Mouse (Mus musculus) kidney, adult 2 months (tissue): ENCODE data around the gene Adamts2. TPM values are rescaled to one million over a fixed set of nuclear protein-coding genes. Genes with fewer than 3 reads are reported as not detected.

Source experiments
- DNase-seq: peaks from one replicate; pipeline ENCODE4 v3.0.0; 2021
- H3K27ac ChIP-seq: fragments of 200-500 bp; 2 replicates; pipeline ENCODE4 v1.5.1; 2012; ENCODE audit warnings: low read depth, low read length, control low read depth, inconsistent platforms; ENCODE audit not compliant: insufficient read depth
- H3K27me3 ChIP-seq: fragments of 200-500 bp; replicated peaks from 2 replicates; pipeline ENCODE4 v1.6.1; 2012; ENCODE audit warnings: mild to moderate bottlenecking, moderate library complexity, low read length, inconsistent platforms; ENCODE audit not compliant: control insufficient read depth, insufficient read depth
- H3K36me3 ChIP-seq: fragments of 200-500 bp; 2 replicates; pipeline ENCODE4 v1.6.1; 2012; ENCODE audit warnings: mild to moderate bottlenecking, moderate library complexity, low read length, inconsistent platforms; ENCODE audit not compliant: control insufficient read depth, insufficient read depth
- H3K4me1 ChIP-seq: fragments of 200-500 bp; 2 replicates; pipeline ENCODE4 v1.6.1; 2011; ENCODE audit warnings: low read length; ENCODE audit not compliant: control insufficient read depth, insufficient read depth
- H3K4me3 ChIP-seq: fragments of 200-500 bp; 2 replicates; pipeline ENCODE4 v1.5.1; 2011; ENCODE audit warnings: mild to moderate bottlenecking, low read depth, low read length, control low read depth; ENCODE audit not compliant: insufficient read depth
- CTCF ChIP-seq: fragments of 200-500 bp; conservative IDR thresholded peaks from 2 replicates; pipeline ENCODE4 v1.5.1; 2011; ENCODE audit warnings: low read depth, mild to moderate bottlenecking, control low read depth, low read length, moderate library complexity, mixed read lengths; ENCODE audit not compliant: insufficient read depth, insufficient read length
- POLR2A ChIP-seq: fragments of 200-500 bp; IDR thresholded peaks from one replicate; pipeline ENCODE4 v1.6.1; 2011; ENCODE audit warnings: low read depth, low read length, control low read depth
- WGBS: fragments of 180-500 bp; shearing (Covaris S2); methylation state at CpG from one replicate; pipeline ENCODE4 v1.1.7; 2018; 5-methylcytosine and 5-hydroxymethylcytosine counted together
- polyA plus RNA-seq: library from polyadenylated mRNA; depleted of rRNA; stranded (reverse); fragments of >200 nt; gene quantifications from 2 replicates; pipeline ENCODE4 v1.2.3, GENCODE M21; 2012

The Adamts2 gene
- polyA plus RNA-seq, 1 experiment = 4.5 TPM

- no peaks in the 10 kb centered on the region for H3K27me3 ChIP-seq
- no peak for TF ChIP-seq POLR2A
- TF ChIP-seq CTCF = no peak
- no peaks in the 10 kb centered on the region for H3K4me1 ChIP-seq
- no peak for DNase-seq
- H3K27ac ChIP-seq = no peak overlapping the region
- 3% methylated on average over 52 of the region's 52 CpGs for WGBS
- H3K36me3 ChIP-seq = no peaks in the 10 kb centered on the region
- peak overlapping the region; percentile 46; the same call in 1 of the 2 replicates for H3K4me3 ChIP-seq
Observed at GRCm38 (mm10) chr11:50603082-50603910, 1.4 kb downstream of the Adamts2 start.

- Histone ChIP-seq H3K4me1 (no peaks in the 10 kb centered on the region), H3K27ac (no peak overlapping the region), H3K4me3 (no peak overlapping the region), H3K36me3 (no peaks in the 10 kb centered on the region), H3K27me3 (no peaks in the 10 kb centered on the region)
- TF ChIP-seq CTCF (no peak), POLR2A (no peak)
- no peak for DNase-seq
- 61% methylated on average over 16 of the region's 16 CpGs for whole genome bisulfite sequencing
Observed at GRCm38 (mm10) chr11:50604371-50604770, 2.5 kb downstream of the Adamts2 start.

- 59% methylated on average over 5 of the region's 5 CpGs for WGBS
- no peaks in the 10 kb centered on the region for H3K27me3 ChIP-seq
- H3K4me1 ChIP-seq = no peaks in the 10 kb centered on the region
- DNase-seq = no peak
- H3K36me3 ChIP-seq = no peaks in the 10 kb centered on the region
- no peak overlapping the region for H3K27ac ChIP-seq
- no peak overlapping the region for H3K4me3 ChIP-seq
- TF ChIP-seq POLR2A (no peak), CTCF (no peak)
Observed at GRCm38 (mm10) chr11:50611181-50611580, 9.3 kb downstream of the Adamts2 start.

GRCm38 (mm10) chr11:50617015-50617543 lies 15.2 kb downstream of the Adamts2 start:
- peak; percentile 13 for DNase-seq
- Histone ChIP-seq H3K27ac (0 out of 2 replicates have a peak overlapping the region, but pooled peaks have one; percentile 2), H3K4me1 (no peaks in the 10 kb centered on the region), H3K36me3 (no peaks in the 10 kb centered on the region), H3K4me3 (no peak overlapping the region), H3K27me3 (no peaks in the 10 kb centered on the region)
- WGBS = 81% methylated on average over 11 of the region's 11 CpGs
- TF ChIP-seq POLR2A (no peak), CTCF (no peak)

- no peak for DNase-seq
- TF ChIP-seq CTCF = no peak
- TF ChIP-seq POLR2A = no peak
- Histone ChIP-seq H3K4me3 (no peak overlapping the region), H3K27ac (no peak overlapping the region), H3K4me1 (no peaks in the 10 kb centered on the region), H3K27me3 (no peaks in the 10 kb centered on the region), H3K36me3 (no peaks in the 10 kb centered on the region)
- 69% methylated on average over 4 of the region's 4 CpGs for WGBS
Observed at GRCm38 (mm10) chr11:50620926-50621325, 19.0 kb downstream of the Adamts2 start.

GRCm38 (mm10) chr11:50621364-50621763 lies 19.5 kb downstream of the Adamts2 start:
- DNase-seq = no peak
- Histone ChIP-seq H3K27ac (no peak overlapping the region), H3K4me3 (no peak overlapping the region), H3K36me3 (no peaks in the 10 kb centered on the region), H3K27me3 (no peaks in the 10 kb centered on the region), H3K4me1 (no peaks in the 10 kb centered on the region)
- TF ChIP-seq CTCF (no peak), POLR2A (no peak)
- WGBS = 62% methylated on average over 5 of the region's 5 CpGs

- WGBS = 50% methylated on average over 15 of the region's 15 CpGs
- DNase-seq = peak; percentile 71
- no peaks in the 10 kb centered on the region for H3K27me3 ChIP-seq
- no peak for TF ChIP-seq CTCF
- TF ChIP-seq POLR2A = no peak
- no peaks in the 10 kb centered on the region for H3K36me3 ChIP-seq
- H3K4me1 ChIP-seq = no peaks in the 10 kb centered on the region
- no peak overlapping the region for H3K4me3 ChIP-seq
- H3K27ac ChIP-seq = no peak overlapping the region
Observed at GRCm38 (mm10) chr11:50622238-50622726, 20.4 kb downstream of the Adamts2 start.
